Mouse (Mus musculus): ENCODE data around the gene Pgs1. TPM values are rescaled to one million over a fixed set of nuclear protein-coding genes. Genes with fewer than 3 reads are reported as not detected.

Gene Pgs1
- polyA plus RNA-seq, 1 experiment from 2014 or later: 39.5 TPM

- 0% methylated on average over 9 of the region's 9 CpGs for WGBS
- Histone ChIP-seq H3K27ac (peak overlapping the region; percentile 92), H3K36me3 (peaks cover 11% of the 10 kb centered on the region; the same call in 1 of the 2 replicates), H3K9ac (peak overlapping the region; percentile 62; the same call in 1 of the 2 replicates), H3K4me3 (peak overlapping the region; percentile 41), H3K4me1 (peaks cover 70% of the 10 kb centered on the region), H3K9me3 (no peaks in the 10 kb centered on the region), H3K27me3 (peaks cover 15% of the 10 kb centered on the region), H3K4me2 (peak overlapping the region; percentile 97)
- no peak for ATAC-seq (ENCODE audit: insufficient number of reproducible peaks, insufficient read depth, low FRiP score, low TSS enrichment, low read depth)
Observed at GRCm38 (mm10) chr11:117963872-117964271, 22.2 kb upstream of the Pgs1 start.

GRCm38 (mm10) chr11:117964294-117964693 is 21.8 kb upstream of the Pgs1 start:
- Histone ChIP-seq H3K4me2 (peak overlapping the region; percentile 97), H3K9ac (peak overlapping the region; percentile 62), H3K36me3 (peaks cover 11% of the 10 kb centered on the region; the same call in 1 of the 2 replicates), H3K27me3 (peaks cover 15% of the 10 kb centered on the region), H3K4me1 (peaks cover 70% of the 10 kb centered on the region), H3K4me3 (0 out of 2 replicates have a peak overlapping the region, but pooled peaks have one; percentile 41), H3K9me3 (no peaks in the 10 kb centered on the region), H3K27ac (peak overlapping the region; percentile 92)
- ATAC-seq (ENCODE audit: insufficient number of reproducible peaks, insufficient read depth, low FRiP score, low TSS enrichment, low read depth): no peak
- 8% methylated on average over 1 of the region's 1 CpGs for WGBS

GRCm38 (mm10) chr11:117965052-117965451 is 21.0 kb upstream of the Pgs1 start:
- Histone ChIP-seq H3K27ac (no peak overlapping the region), H3K27me3 (peaks cover 15% of the 10 kb centered on the region), H3K4me2 (peak overlapping the region; percentile 97; the same call in 1 of the 2 replicates), H3K36me3 (peaks cover 11% of the 10 kb centered on the region; the same call in 1 of the 2 replicates), H3K9ac (0 out of 2 replicates have a peak overlapping the region, but pooled peaks have one; percentile 62), H3K4me3 (no peak overlapping the region), H3K9me3 (no peaks in the 10 kb centered on the region), H3K4me1 (peaks cover 65% of the 10 kb centered on the region)
- ATAC-seq (ENCODE audit: insufficient number of reproducible peaks, insufficient read depth, low FRiP score, low TSS enrichment, low read depth): no peak
- WGBS: 41% methylated on average over 7 of the region's 7 CpGs

- ATAC-seq (ENCODE audit: insufficient number of reproducible peaks, insufficient read depth, low FRiP score, low TSS enrichment, low read depth): no peak
- WGBS: 22% methylated on average over 9 of the region's 9 CpGs
- Histone ChIP-seq H3K27ac (no peak overlapping the region), H3K4me2 (peak overlapping the region; percentile 97), H3K36me3 (peaks cover 11% of the 10 kb centered on the region; the same call in 1 of the 2 replicates), H3K27me3 (peaks cover 15% of the 10 kb centered on the region), H3K9ac (0 out of 2 replicates have a peak overlapping the region, but pooled peaks have one; percentile 27), H3K9me3 (no peaks in the 10 kb centered on the region), H3K4me1 (peaks cover 70% of the 10 kb centered on the region), H3K4me3 (no peak overlapping the region)
Observed at GRCm38 (mm10) chr11:117965561-117965981, 20.5 kb upstream of the Pgs1 start.

GRCm38 (mm10) chr11:117966506-117967100 is 19.5 kb upstream of the Pgs1 start:
- Histone ChIP-seq H3K27ac (no peak overlapping the region), H3K4me1 (peaks cover 70% of the 10 kb centered on the region)
- WGBS: 44% methylated on average over 7 of the region's 7 CpGs

GRCm38 (mm10) chr11:117967249-117968015 is 18.7 kb upstream of the Pgs1 start:
- Histone ChIP-seq H3K27me3 (peaks cover 15% of the 10 kb centered on the region), H3K4me1 (peaks cover 63% of the 10 kb centered on the region), H3K4me2 (peak overlapping the region; percentile 97), H3K4me3 (peak overlapping the region; percentile 74), H3K27ac (no peak overlapping the region), H3K9me3 (no peaks in the 10 kb centered on the region), H3K9ac (peak overlapping the region; percentile 90), H3K36me3 (peaks cover 11% of the 10 kb centered on the region; the same call in 1 of the 2 replicates)
- 9% methylated on average over 34 of the region's 34 CpGs for WGBS
- no peak for ATAC-seq (ENCODE audit: insufficient number of reproducible peaks, insufficient read depth, low FRiP score, low TSS enrichment, low read depth)

More at GRCm38 (mm10) chr11:117966506-117967100, 19.5 kb upstream of the Pgs1 start:
- Histone ChIP-seq H3K4me3 (peak overlapping the region; percentile 74), H3K27me3 (peaks cover 15% of the 10 kb centered on the region), H3K9me3 (no peaks in the 10 kb centered on the region), H3K9ac (peak overlapping the region; percentile 90), H3K36me3 (peaks cover 11% of the 10 kb centered on the region; the same call in 1 of the 2 replicates), H3K4me2 (peak overlapping the region; percentile 97)
- ATAC-seq (ENCODE audit: insufficient number of reproducible peaks, insufficient read depth, low FRiP score, low TSS enrichment, low read depth): no peak

GRCm38 (mm10) chr11:117968016-117968671 is 17.9 kb upstream of the Pgs1 start:
- H3K36me3 ChIP-seq: peaks cover 11% of the 10 kb centered on the region; the same call in 1 of the 2 replicates
- H3K4me3 ChIP-seq: peak overlapping the region; percentile 74
- H3K4me2 ChIP-seq: peak overlapping the region; percentile 97
- no peaks in the 10 kb centered on the region for H3K9me3 ChIP-seq
- H3K9ac ChIP-seq: peak overlapping the region; percentile 90
- peaks cover 56% of the 10 kb centered on the region for H3K4me1 ChIP-seq
- WGBS: under 1% methylated on average over 63 of the region's 64 CpGs
- H3K27me3 ChIP-seq: peaks cover 15% of the 10 kb centered on the region
- no peak for ATAC-seq (ENCODE audit: insufficient number of reproducible peaks, insufficient read depth, low FRiP score, low TSS enrichment, low read depth)
- peak overlapping the region; percentile 97 for H3K27ac ChIP-seq

- peaks cover 52% of the 10 kb centered on the region for H3K4me1 ChIP-seq
- ATAC-seq (ENCODE audit: insufficient number of reproducible peaks, insufficient read depth, low FRiP score, low TSS enrichment, low read depth): peak; percentile 29
Observed at GRCm38 (mm10) chr11:117968716-117969099, 17.4 kb upstream of the Pgs1 start.

GRCm38 (mm10) chr11:117969100-117969944 is 16.8 kb upstream of the Pgs1 start:
- H3K4me1 ChIP-seq: peaks cover 50% of the 10 kb centered on the region
- peaks cover 16% of the 10 kb centered on the region for H3K27me3 ChIP-seq
- H3K4me2 ChIP-seq: peak overlapping the region; percentile 97
- peak overlapping the region; percentile 74 for H3K4me3 ChIP-seq
- H3K27ac ChIP-seq: peak overlapping the region; percentile 97
- ATAC-seq (ENCODE audit: insufficient number of reproducible peaks, insufficient read depth, low FRiP score, low TSS enrichment, low read depth): peak; percentile 91
- peaks cover 11% of the 10 kb centered on the region; the same call in 1 of the 2 replicates for H3K36me3 ChIP-seq
- H3K9me3 ChIP-seq: no peaks in the 10 kb centered on the region
- under 1% methylated on average over 65 of the region's 65 CpGs for WGBS
- peak overlapping the region; percentile 90 for H3K9ac ChIP-seq

More at GRCm38 (mm10) chr11:117968716-117969099, 17.4 kb upstream of the Pgs1 start:
- Histone ChIP-seq H3K9me3 (no peaks in the 10 kb centered on the region), H3K4me3 (peak overlapping the region; percentile 74), H3K36me3 (peaks cover 11% of the 10 kb centered on the region; the same call in 1 of the 2 replicates), H3K9ac (peak overlapping the region; percentile 90), H3K27ac (peak overlapping the region; percentile 97), H3K4me2 (peak overlapping the region; percentile 97), H3K27me3 (peaks cover 15% of the 10 kb centered on the region)
- under 1% methylated on average over 34 of the region's 34 CpGs for WGBS

- H3K36me3 ChIP-seq: peaks cover 11% of the 10 kb centered on the region; the same call in 1 of the 2 replicates
- no peaks in the 10 kb centered on the region for H3K9me3 ChIP-seq
- H3K4me3 ChIP-seq: peak within 1 kb of the TSS; percentile 74
- ATAC-seq (ENCODE audit: insufficient number of reproducible peaks, insufficient read depth, low FRiP score, low TSS enrichment, low read depth): peak; percentile 43
- H3K4me2 ChIP-seq: peak within 1 kb of the TSS; percentile 97
- WGBS: 9% methylated on average over 21 of the region's 21 CpGs
- H3K9ac ChIP-seq: peak within 1 kb of the TSS; percentile 90
- H3K27me3 ChIP-seq: peaks cover 20% of the 10 kb centered on the region
- peak within 1 kb of the TSS; percentile 97 for H3K27ac ChIP-seq
- H3K4me1 ChIP-seq: peaks cover 50% of the 10 kb centered on the region
Observed at GRCm38 (mm10) chr11:117969945-117970872, 15.9 kb upstream of the Pgs1 start, which contains the start of gene Socs3. Socs3 (minus strand) TSS chr11:117970047.

Measured in embryonic facial prominence, embryonic 13.5 days (tissue).